Mouse (Mus musculus): ENCODE measurements around the gene Ostm1.

The Ostm1 gene

DNA sequence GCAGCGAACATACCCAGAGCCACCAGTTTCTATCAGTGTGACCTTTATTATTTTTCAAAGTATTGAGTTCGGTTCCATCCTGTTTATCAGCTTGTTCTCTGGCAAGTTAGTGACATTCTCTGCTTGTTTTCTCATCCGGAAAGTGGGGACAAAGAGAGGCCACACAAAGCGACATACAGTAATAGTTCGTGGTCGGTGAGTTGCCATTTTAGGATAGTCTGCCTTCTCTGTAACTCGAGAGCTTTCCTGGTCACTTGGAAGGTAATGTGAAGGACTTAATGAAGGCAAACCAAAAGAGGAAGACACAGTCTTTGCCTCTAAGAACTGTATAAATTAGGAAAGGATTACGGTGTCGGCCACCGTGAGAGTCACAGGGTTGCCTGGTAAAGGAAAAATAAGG is 96.0 kb downstream of the Ostm1 start:
- peak; percentile 34 for DNase-seq (ENCODE audit: low spot score)

GRCm38 (mm10) chr10:42680582-42681001 is 97.0 kb downstream of the Ostm1 start:
- DNase-seq (ENCODE audit: low spot score) = no peak

- no peak for DNase-seq (ENCODE audit: low spot score)
Observed at GRCm38 (mm10) chr10:42682421-42682820, 98.8 kb downstream of the Ostm1 start.

DNA sequence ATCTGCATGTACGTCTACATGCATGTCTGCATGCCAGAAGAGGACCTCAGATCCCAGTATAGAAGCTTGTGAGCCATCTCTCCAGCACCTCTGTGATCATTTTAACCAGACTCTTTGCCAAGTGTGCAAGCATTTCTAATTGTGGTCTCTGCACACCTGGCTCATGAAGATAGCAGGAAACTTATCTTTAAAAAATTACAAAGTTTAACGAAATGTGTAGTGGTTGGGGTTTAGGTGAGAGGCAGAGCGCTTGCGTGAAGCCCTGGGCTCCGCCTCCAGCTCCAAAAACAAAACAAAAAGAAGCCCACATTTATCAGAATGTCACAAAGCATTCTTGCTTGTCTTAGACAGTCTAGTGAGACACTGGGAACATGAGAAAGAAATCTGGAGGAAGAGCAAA is 104.3 kb downstream of the Ostm1 start:
- DNase-seq (ENCODE audit: low spot score) = no peak

GRCm38 (mm10) chr10:42689694-42690093 is 106.1 kb downstream of the Ostm1 start:
- DNase-seq (ENCODE audit: low spot score) = no peak

DNA sequence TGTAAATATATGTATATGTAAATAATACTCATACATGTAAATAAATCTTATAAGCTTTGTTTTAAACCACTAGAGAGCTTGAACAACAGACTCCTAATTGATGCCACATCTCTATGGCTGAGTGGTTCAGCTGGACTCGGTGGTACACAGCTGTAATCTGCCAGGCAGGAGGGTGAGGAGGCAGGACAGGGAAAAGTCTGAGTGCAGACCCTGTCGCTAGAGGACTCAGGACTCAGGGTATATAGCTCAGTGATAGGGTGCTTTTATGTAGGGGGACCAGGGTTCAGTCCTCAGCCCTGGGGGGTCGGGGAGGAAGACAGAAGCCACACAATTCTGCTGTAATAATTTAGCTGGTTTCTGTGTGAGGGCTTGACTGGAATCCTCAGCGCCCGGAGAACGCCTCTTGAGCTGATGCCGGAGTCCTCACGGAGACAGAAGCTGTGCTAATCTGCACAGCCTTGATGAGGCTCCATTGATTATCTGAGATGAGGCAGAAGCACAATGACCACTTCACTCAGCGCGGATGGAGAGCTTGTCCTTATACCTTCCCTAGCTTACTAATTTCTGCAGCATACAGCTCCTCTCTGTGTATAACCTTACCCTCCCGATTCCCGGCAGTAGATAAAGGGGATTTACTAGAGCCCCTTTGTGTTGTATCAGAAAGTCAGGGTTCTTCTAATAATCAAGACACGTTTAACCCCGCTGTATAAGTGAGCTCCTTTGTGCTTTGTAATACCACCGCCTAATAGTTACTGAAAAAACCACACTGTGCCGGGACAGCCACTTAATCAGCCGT is 106.8 kb downstream of the Ostm1 start:
- DNase-seq (ENCODE audit: low spot score) = no peak

- DNase-seq (ENCODE audit: low spot score) = no peak
Observed at GRCm38 (mm10) chr10:42691051-42691450, 107.4 kb downstream of the Ostm1 start.

GRCm38 (mm10) chr10:42692095-42692494 is 108.5 kb downstream of the Ostm1 start:
- DNase-seq (ENCODE audit: low spot score) = no peak

- DNase-seq (ENCODE audit: low spot score) = no peak
Observed at GRCm38 (mm10) chr10:42692794-42693193, 109.2 kb downstream of the Ostm1 start.

DNA sequence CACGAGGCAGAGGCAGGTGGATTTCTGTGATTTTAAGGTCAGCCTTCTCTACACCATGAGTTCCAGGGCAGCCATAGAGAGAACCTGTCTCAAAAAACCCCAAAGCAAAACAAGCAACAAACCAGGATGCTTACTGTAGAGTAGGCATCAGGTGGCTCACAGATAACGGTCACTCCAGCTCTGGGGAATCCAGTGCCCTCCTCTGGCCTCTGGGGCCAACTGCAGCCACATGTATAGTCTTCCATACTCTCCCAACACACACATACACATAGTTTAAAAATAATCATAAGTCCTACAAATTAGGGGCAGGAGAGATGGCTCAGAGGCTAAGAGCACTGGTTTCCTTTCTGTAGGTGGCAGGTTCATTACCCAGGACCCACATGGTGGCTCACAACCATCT is 109.9 kb downstream of the Ostm1 start:
- DNase-seq (ENCODE audit: low spot score) = no peak

DNA sequence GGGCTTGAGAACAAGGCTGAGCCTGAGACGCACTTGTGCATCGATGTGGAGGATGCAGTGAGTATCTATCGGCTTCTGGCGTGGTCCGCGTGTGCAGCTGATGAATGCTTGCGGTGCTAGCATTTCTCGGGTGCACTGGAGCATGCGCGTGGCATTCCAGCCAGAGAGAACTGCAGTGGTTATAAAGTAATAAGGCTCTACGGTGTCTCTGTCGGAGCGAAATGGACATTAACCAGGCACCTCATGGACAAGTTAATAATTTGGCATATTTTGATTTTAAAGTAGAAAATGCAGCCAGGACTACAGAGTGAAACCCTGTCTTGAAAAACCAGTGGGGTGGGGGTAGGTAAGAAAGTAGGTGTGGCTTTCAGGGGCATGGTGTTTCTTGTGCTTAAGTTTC is 112.7 kb downstream of the Ostm1 start:
- DNase-seq (ENCODE audit: low spot score) = no peak

DNA sequence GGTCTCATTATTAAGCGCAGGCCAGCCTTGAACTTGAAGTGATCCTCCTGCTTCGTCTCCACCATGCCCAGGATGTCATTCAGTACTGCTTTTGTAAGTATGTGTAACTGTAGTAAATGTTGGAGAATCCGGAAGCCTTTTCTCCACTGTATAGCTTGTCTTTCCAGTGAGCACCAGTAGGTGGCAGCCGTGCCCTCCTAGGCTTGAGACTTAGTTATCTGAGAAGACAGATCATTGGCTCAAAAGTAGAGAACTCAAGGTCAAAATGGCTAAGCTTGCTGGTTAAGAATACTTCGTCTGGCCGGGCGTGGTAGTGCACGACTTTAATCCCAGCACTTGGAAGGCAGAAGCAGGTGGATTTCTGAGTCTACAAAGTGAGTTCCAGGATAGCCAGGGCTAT is 113.4 kb downstream of the Ostm1 start:
- DNase-seq (ENCODE audit: low spot score) = peak; percentile 82

- DNase-seq (ENCODE audit: low spot score) = no peak
Observed at GRCm38 (mm10) chr10:42698375-42698774, 114.8 kb downstream of the Ostm1 start.

DNA sequence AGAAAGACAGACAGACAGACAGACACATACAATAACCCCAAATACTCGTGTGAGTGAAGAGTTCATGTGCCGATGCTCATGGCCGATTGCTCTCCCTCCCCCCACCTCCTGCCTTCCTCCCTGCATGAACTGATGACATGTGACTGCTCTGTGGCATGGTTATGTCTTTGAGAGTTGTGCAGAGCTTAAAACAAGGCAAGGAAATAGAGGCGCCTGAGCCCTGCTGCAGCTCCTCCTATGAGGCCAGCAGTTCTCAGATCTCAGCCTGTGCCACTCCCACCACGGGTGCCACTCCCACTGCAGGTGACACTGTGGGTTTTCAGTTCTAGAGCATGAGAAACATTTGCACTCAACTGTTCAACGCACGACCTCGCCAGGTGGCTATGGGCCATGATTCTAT is 115.4 kb downstream of the Ostm1 start:
- no peak for DNase-seq (ENCODE audit: low spot score)

GRCm38 (mm10) chr10:42702111-42702510 is 118.5 kb downstream of the Ostm1 start:
- no peak for DNase-seq (ENCODE audit: low spot score)

- no peak for DNase-seq (ENCODE audit: low spot score)
Observed at GRCm38 (mm10) chr10:42714676-42715075, 131.1 kb downstream of the Ostm1 start.

DNA sequence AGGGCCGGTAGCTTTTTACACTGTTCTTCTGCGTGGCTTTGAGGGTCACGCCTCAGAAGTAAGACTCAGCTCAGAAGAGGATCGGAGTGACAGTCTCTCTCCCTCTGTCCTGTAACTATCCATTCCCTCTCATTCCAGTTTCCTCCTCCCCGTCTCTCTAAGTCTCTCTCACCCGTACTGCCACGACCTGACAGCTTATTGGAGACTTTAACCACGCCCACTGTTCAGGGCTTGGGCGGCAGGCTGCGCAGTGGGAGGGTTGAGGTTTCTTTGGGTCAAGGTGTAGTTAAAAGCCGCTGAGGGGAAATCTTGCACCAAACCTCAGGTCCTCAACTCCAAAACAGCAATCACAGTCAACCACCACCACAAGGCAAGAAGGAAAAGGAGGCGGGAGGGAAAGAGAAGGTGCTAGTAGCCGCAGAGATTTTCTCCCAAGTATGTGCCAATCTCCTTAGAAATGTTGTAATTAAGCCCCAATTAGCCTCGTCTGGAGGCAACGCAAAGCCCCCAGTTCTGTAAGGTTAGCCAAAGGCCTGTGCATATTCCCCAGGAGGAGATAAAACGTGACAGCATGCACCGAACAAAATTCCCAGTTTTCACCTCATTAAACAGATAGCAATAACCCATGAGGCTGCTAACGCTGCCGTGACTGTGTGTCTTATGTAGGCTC is 131.9 kb downstream of the Ostm1 start:
- peak; percentile 41 for DNase-seq (ENCODE audit: low spot score)

DNA sequence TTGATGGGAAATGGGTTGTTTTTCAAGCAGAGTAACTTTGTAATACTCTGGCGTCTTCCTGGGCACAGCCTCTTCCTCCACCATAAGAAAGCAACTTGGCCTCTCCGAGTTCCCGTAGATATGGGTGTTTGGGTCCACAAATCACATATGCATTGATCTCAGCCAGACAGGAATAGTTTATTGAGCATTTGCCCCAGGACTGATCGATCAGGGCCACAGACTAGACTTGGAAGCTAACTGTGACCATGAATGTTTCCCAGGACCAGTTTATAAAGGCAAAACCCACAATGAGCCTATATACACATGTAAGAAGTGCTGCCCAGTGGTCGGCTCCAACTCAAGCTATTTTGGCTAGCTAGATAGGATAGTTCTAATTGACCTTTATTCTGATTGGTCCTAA is 138.5 kb downstream of the Ostm1 start:
- no peak for DNase-seq (ENCODE audit: low spot score)

DNA sequence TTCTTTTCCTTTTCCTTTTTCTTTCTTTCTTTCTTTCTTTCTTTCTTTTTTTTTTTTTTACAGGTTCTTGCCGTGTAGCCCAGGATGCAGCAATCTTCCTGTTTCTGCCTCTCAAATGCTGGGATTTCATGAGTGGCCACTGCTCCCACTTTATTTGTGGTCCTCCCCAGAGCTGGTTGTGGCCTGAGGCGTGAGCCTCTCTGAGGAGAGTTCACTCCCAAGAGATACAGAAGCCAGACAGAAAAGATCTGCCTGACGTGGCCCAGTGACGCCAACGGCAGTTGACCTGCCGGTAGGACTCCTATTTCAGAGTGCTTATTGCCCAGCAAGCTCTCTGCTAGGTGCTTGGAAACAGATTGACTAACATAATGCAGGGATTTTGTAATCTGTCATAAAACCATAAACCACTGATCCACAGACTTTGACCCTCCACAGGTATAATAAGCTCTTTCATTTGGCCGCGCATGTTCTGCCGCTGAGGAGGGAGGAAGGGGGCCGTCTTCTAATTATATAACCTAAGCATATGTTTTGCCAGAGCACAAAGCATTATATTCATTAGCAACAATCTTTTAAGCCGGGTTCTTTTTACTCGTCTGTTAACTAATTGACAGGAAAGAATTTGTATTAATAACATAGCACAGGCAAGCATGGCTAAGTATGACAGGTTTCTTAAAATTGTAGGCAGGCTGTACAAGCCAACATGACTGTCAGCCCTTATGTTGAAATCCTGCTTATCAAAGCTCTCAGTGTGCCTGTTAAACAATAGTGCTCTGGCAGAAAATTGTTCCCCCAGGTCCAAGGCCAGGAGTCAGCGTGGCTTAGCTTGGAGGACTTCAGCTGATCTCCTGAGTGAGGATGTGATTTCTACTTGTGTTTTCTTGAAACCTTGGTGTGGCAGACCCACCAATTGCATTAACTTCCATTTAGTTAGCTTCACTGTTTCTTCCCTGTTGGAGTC is 139.9 kb downstream of the Ostm1 start:
- DNase-seq (ENCODE audit: low spot score) = no peak

DNA sequence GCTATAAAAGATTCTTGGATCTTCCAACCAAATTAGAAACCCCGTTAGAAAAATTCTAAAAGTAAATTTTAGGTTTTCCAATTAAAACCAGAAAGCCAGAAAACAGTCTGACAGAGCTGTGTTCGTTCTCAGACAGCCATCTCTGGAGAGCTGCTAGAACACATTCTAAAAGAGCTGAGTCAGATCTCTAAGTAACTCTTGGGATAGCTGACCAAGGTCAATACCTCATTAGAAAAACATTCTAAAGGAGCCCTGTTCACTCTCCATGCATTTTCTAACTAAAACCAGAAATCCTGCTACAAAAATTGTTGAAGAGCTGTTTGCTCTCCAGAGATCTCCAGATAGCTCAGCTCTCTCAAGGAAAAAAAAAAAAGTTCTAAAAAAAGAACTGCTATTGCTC is 146.0 kb downstream of the Ostm1 start:
- no peak for DNase-seq (ENCODE audit: low spot score)

DNA sequence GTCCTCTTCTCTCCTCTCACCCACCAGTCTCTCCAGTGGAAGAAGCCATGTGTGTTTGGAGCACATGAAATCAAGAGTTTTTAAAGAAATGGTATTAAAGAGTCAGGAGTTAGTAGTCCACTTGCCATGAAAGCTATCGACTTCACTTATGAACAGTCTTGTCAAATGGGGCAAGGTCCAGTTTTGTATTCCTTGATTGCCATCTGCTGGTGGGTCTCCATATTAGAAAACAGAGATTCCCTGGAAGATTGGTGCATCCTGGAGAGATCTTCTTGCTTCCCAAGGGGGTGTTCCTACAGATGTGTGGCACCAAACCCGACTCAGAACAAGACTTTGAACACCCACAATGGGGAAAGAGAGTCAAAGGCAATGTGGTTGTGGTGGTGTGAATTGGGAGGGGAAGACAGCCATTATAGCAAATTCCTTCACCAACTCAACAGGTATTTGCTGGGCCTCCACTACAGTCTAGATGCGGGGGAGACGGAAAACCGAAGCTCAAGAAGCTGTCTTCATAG is 151.0 kb downstream of the Ostm1 start:
- peak; percentile 73 for DNase-seq (ENCODE audit: low spot score)

DNA sequence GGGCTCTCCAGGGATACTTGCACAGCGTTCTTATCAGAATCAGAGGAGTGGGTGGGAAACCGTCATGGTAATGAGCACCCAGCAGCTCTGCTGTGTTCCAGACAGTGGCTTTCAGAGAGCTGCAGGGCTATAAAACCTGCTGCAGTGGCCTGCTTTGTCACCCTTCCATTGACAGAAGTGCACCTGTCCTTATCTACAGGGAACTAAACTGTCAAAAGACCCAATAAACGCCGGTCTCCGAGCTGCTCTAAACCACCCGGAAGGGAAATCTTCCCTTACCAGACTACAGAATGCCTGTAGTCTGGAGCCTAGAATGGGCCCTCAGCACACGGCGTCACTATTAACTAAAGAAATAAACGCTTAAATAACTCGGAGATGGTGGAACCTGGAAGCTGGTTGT is 168.2 kb downstream of the Ostm1 start:
- no peak for DNase-seq (ENCODE audit: low spot score)

All from MN1 (cell line).